Mouse (Mus musculus) liver, embryonic 16.5 days (tissue): Measurements from ENCODE around the gene Ptprr. TPM values are rescaled to one million over a fixed set of nuclear protein-coding genes. Genes with fewer than 3 reads are reported as not detected.
A peak's percentile ranks its signal among the peaks of the same experiment; 100 is the strongest.

ENCODE experiments used
- ATAC-seq: fragments of 200-750 bp; cut with Nextera tagmentation; 2 replicates; pipeline ENCODE4 v1.8.0; 2017; ENCODE audit warnings: low read depth, mild to moderate bottlenecking, moderate number of reproducible peaks, moderate library complexity
- H3K27ac ChIP-seq: fragments of 300-500 bp; sonication (generic); 2 replicates; pipeline ENCODE4 v1.5.1; 2014; ENCODE audit warnings: mild to moderate bottlenecking, low read length
- H3K27me3 ChIP-seq: fragments of 300-500 bp; sonication (generic); 2 replicates; pipeline ENCODE4 v1.6.1; 2014; ENCODE audit warnings: low read depth, low read length, mixed read lengths; ENCODE audit not compliant: control insufficient read depth, insufficient read depth
- H3K36me3 ChIP-seq: fragments of 300-500 bp; sonication (generic); 2 replicates; pipeline ENCODE4 v1.6.1; 2014; ENCODE audit warnings: mild to moderate bottlenecking; ENCODE audit not compliant: control insufficient read depth, insufficient read depth
- H3K4me1 ChIP-seq: fragments of 300-500 bp; sonication (generic); 2 replicates; pipeline ENCODE4 v1.6.1; 2014; ENCODE audit warnings: low read depth, low read length, mixed read lengths; ENCODE audit not compliant: control insufficient read depth
- H3K4me2 ChIP-seq: fragments of 300-500 bp; sonication (generic); 2 replicates; pipeline ENCODE4 v1.6.1; 2014; ENCODE audit warnings: low read depth, low read length, mixed read lengths
- H3K4me3 ChIP-seq: fragments of 300-500 bp; sonication (generic); 2 replicates; pipeline ENCODE4 v1.5.1; 2014; ENCODE audit warnings: low read depth, mild to moderate bottlenecking, low read length
- H3K9ac ChIP-seq: fragments of 300-500 bp; sonication (generic); 2 replicates; pipeline ENCODE4 v1.6.1; 2014; ENCODE audit warnings: low read depth, low read length
- H3K9me3 ChIP-seq: fragments of 300-500 bp; sonication (generic); replicated peaks from 2 replicates; pipeline ENCODE4 v1.6.1; 2016; ENCODE audit warnings: low read length; ENCODE audit not compliant: control insufficient read depth
- WGBS: fragments of 180-500 bp; shearing (Covaris S2); extraction: QIAGEN DNeasy Blood & Tissue Kit; methylation state at CpG from one replicate; pipeline ENCODE4 v1.1.7; 2014; ENCODE audit not compliant: insufficient replicate concordance; 5-methylcytosine and 5-hydroxymethylcytosine counted together
- polyA plus RNA-seq: library from polyadenylated mRNA; unstranded; fragments of >200 nt; fragmentation: Nextera tagmentation; extraction: Ambion mirVana; gene quantifications from 2 replicates; pipeline ENCODE4 v1.2.1, GENCODE M21; 2015

The Ptprr gene
- polyA plus RNA-seq, 1 experiment from 2014 or later = 0.22 TPM

DNA sequence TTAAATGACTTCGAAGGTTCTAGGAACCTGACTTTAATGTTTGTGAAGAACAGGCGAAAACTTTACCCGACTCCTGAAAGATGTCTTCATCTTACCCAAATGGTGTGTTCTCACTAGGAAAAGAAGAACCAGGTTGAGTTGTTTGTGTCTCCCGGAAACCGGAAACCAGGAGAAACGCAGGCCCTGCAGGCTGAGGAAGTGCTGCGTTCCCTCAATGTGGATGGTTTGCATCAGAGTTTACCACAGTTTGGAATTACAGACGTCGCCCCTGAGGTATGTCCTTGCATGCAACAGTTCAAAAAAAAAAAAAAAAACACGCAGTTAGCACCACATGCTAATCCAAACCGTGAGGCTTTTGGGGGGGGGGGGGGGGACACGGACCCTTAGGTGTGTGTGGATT, 144.3 kb downstream of the Ptprr start:
- ATAC-seq = no peak
- 55% methylated on average over 11 of the region's 12 CpGs for WGBS
- Histone ChIP-seq H3K4me3 (no peak overlapping the region), H3K9me3 (no peaks in the 10 kb centered on the region), H3K4me1 (no peaks in the 10 kb centered on the region), H3K36me3 (no peaks in the 10 kb centered on the region), H3K27me3 (no peaks in the 10 kb centered on the region), H3K4me2 (no peak overlapping the region), H3K27ac (no peak overlapping the region), H3K9ac (no peak overlapping the region)

DNA sequence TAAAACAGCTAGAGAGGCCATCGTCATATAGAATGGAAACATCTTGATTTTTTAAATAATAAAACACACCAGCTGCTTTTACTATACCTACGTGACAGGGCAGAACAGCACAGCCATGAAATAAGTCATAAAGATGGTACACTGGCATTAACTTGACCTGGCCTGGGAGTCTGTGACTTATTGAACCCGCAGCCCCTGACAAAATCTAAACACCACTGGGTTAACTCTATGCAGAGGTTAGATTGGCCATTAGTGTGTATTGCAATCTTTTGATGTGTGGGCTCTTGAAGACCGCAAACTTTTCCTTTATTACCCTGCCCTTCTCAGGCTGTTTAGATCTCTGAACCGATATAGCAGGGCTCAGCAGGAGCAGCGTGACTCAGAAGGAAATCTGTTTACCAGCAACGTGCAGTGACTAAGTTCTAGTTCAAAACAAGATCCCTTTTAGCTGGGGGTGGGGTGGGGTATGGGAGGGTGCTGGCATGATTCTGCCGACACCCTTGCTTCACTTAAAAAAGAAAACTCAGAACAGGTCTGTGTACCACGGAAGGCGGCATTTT, 157.4 kb downstream of the Ptprr start:
- no peak overlapping the region for H3K4me3 ChIP-seq

DNA sequence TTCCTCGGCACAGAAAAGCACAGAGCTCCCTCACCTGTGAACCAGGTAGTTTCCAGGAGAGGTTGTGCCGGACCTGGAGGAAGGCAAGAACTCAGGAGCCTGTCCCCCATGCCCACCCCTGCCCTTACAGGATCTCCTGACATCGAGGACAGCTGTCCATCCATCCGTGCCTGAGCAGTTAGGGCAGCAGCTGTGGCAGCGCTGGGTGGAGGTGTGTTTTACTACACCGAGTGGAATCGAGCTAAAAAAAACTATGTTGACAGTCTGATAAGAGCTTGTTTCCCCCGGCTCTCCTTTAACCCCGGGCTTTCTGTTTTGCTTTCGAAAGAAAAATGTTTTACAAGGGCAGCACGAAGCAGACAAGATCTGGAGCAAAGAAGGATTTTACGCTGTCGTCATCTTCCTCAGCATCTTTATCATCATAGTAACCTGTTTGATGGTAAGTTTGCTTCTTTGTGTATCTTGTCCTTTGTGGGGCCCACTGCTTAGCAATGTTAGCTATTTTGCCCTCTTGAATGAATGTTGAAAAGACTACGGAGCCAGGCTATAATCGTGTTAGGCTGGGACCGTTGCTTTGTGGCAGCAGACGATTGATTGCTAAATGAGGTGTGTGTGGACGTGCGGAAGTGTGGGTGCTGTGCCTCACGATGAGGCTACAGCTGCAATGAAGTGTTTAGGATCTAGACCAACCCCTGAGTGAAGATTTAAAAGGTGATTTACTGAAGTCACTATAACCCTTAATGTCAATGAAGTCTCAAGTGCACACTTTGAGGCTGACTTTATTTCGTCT, 159.6 kb downstream of the Ptprr start:
- Histone ChIP-seq H3K4me3 (peak overlapping the region; percentile 31), H3K4me2 (peak overlapping the region; percentile 37), H3K9me3 (no peaks in the 10 kb centered on the region), H3K27me3 (no peaks in the 10 kb centered on the region; the same call in 1 of the 2 replicates), H3K4me1 (no peaks in the 10 kb centered on the region), H3K27ac (no peak overlapping the region), H3K9ac (no peak overlapping the region), H3K36me3 (no peaks in the 10 kb centered on the region)
- ATAC-seq = 0 out of 2 replicates have a peak, but pooled peaks have one; percentile 16
- 27% methylated on average over 21 of the region's 21 CpGs for WGBS

More for the DNA sequence above, 157.4 kb downstream of the Ptprr start:
- WGBS = 27% methylated on average over 10 of the region's 10 CpGs
- Histone ChIP-seq H3K36me3 (no peaks in the 10 kb centered on the region), H3K27me3 (no peaks in the 10 kb centered on the region; the same call in 1 of the 2 replicates), H3K9ac (no peak overlapping the region), H3K9me3 (no peaks in the 10 kb centered on the region), H3K4me1 (no peaks in the 10 kb centered on the region), H3K4me2 (no peak overlapping the region), H3K27ac (no peak overlapping the region)
- no peak for ATAC-seq

DNA sequence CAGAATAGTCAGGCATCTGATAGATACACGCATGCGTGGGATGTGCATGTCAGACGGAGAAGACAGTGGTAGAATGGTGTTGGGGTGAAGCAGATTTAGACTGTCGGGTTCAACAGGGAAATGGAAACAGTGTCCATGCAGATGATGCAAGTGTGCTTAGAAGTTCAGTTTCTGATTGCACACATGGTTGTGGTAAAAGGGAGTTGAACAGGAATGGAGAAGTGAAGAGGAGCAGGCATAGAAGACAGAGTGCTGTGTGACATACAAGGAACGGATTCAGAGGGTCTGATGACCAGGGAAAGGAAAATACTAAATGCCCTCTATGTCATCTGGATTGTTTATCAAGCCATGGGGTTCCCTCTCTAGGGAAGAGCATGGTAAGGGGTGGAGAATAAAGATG, 163.2 kb downstream of the Ptprr start:
- no peak overlapping the region for H3K27ac ChIP-seq
- no peak overlapping the region for H3K4me2 ChIP-seq
- no peaks in the 10 kb centered on the region for H3K27me3 ChIP-seq
- H3K36me3 ChIP-seq = no peaks in the 10 kb centered on the region
- WGBS = 55% methylated on average over 5 of the region's 5 CpGs
- no peaks in the 10 kb centered on the region for H3K9me3 ChIP-seq
- no peak overlapping the region for H3K4me3 ChIP-seq
- H3K4me1 ChIP-seq = no peaks in the 10 kb centered on the region
- peak; percentile 24; the same call in 1 of the 2 replicates for ATAC-seq
- H3K9ac ChIP-seq = no peak overlapping the region

DNA sequence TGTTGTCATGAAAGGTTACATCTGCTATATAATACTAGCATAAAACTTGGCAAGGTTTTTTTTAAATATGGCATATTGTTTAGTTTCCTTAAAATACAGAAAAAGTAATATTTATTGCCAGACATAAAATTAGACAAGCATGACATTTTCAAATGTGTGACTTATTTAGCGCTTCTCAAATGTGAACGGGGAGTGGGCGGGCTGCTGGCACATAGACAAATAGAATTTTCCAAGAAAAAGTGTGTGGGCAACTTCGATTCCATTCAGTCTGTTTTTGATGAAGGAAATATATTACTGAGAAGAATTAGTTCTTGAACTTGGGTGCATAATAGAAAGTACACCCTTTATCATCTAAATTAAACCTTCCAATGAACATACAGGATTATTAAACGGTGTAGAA, 164.2 kb downstream of the Ptprr start:
- H3K4me3 ChIP-seq = no peak overlapping the region
- H3K4me1 ChIP-seq = no peaks in the 10 kb centered on the region
- WGBS = 69% methylated on average over 5 of the region's 5 CpGs
- H3K27me3 ChIP-seq = no peaks in the 10 kb centered on the region
- no peak for ATAC-seq
- H3K9ac ChIP-seq = no peak overlapping the region
- no peak overlapping the region for H3K27ac ChIP-seq
- no peaks in the 10 kb centered on the region for H3K36me3 ChIP-seq
- H3K9me3 ChIP-seq = no peaks in the 10 kb centered on the region
- H3K4me2 ChIP-seq = no peak overlapping the region

DNA sequence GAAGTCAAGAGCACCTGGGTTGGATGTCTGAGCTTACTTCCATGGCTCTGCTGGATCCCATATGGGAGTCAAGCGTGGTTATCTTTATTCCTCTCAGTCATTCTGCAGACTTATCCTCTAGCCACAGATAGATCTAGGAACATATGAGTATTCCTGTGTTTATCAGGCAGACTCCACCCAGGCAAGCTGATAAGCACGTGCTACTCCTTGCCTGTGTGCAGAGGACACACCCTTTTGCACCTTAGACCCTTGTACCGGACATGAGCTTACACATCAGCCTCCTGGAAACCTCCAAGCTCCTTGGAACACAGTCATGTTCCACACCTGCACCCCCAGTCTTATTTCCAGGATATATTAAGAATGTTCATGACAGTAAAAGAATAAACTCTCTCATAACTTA, 165.2 kb downstream of the Ptprr start:
- Histone ChIP-seq H3K9me3 (no peaks in the 10 kb centered on the region), H3K4me2 (no peak overlapping the region), H3K27me3 (no peaks in the 10 kb centered on the region), H3K4me1 (no peaks in the 10 kb centered on the region), H3K9ac (no peak overlapping the region), H3K27ac (no peak overlapping the region), H3K36me3 (no peaks in the 10 kb centered on the region), H3K4me3 (no peak overlapping the region)
- WGBS = 21% methylated on average over 3 of the region's 3 CpGs
- peak; percentile 48; the same call in 1 of the 2 replicates for ATAC-seq

DNA sequence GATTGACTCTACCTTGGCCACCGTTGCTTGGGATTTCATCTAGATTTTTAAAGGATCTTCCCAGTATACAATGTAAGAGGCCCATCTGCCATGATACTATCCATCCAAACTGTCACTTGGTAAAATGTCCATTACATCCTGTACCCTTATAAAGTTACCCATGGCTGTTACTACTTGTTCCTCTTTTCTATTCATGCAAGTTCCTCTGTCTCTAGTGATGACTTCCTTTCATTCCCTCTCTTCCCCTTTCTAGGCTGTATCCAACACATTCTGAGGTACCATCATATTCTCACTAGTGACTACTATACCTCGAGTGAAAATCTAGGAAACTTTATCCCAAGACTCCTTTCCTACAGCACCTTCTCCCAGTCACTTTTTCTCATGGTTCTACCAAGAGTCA, 173.7 kb downstream of the Ptprr start:
- 27% methylated on average over 2 of the region's 2 CpGs for WGBS

DNA sequence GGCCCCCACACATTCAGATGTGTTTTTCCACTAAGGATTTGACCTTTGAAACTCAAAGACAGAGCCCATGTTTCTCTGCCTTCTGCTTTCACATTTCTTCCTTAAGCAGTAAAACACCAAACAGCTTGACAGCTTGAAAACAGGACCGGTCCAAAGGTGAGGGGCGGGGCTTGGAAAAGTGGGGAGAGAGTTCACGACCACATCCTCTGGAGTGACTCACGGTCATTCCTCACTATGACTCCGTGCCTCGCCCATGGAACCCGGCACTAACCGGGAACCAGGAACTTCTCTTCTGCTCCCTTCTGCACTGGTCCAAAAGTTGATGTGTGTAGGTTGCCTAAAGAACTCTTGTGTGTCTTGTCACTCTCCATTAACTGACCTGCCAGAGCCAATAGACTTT, 174.3 kb downstream of the Ptprr start:
- H3K27me3 ChIP-seq = no peaks in the 10 kb centered on the region
- H3K4me3 ChIP-seq = no peak overlapping the region
- no peak overlapping the region for H3K9ac ChIP-seq
- no peak for ATAC-seq
- no peak overlapping the region for H3K27ac ChIP-seq
- H3K9me3 ChIP-seq = no peaks in the 10 kb centered on the region
- 62% methylated on average over 8 of the region's 8 CpGs for WGBS
- no peaks in the 10 kb centered on the region for H3K36me3 ChIP-seq
- no peak overlapping the region for H3K4me2 ChIP-seq
- no peaks in the 10 kb centered on the region for H3K4me1 ChIP-seq

More for the DNA sequence above, 173.7 kb downstream of the Ptprr start:
- Histone ChIP-seq H3K4me2 (no peak overlapping the region), H3K9me3 (no peaks in the 10 kb centered on the region), H3K4me1 (no peaks in the 10 kb centered on the region), H3K27me3 (no peaks in the 10 kb centered on the region), H3K27ac (no peak overlapping the region), H3K36me3 (no peaks in the 10 kb centered on the region), H3K9ac (no peak overlapping the region), H3K4me3 (no peak overlapping the region)
- no peak for ATAC-seq

DNA sequence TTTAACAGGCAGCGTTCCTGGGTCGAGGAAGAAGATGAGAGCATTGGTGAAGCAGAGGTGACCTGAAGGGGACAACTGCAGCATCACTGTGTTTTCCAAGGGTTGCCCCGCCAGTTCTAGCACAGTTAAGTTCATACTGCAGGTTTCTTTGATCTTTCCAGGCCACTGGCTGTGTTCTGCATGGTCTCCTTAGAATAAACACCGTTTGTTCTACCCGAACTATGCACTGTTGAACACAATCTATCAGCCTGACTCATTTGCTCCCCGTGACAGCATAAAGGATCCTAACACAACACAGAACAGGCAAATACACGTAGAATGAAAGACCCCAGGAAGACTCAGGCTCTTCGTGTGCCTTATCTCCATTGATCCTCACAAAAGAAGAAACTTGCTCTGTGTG, 176.4 kb downstream of the Ptprr start:
- no peak overlapping the region for H3K9ac ChIP-seq
- ATAC-seq = no peak
- 58% methylated on average over 8 of the region's 8 CpGs for WGBS

More for the DNA sequence above, 176.4 kb downstream of the Ptprr start:
- Histone ChIP-seq H3K4me3 (no peak overlapping the region), H3K27me3 (no peaks in the 10 kb centered on the region), H3K9me3 (no peaks in the 10 kb centered on the region), H3K36me3 (no peaks in the 10 kb centered on the region), H3K4me2 (no peak overlapping the region), H3K27ac (no peak overlapping the region), H3K4me1 (no peaks in the 10 kb centered on the region)
